Mouse (Mus musculus): ENCODE measurements at regions not wholly inside any gene's neighbourhood (a gene's known extent, or its start where the extent isn't known, plus 50 kb on each side); places are given as distances from the start of the nearest gene placed in this dataset.

DNA sequence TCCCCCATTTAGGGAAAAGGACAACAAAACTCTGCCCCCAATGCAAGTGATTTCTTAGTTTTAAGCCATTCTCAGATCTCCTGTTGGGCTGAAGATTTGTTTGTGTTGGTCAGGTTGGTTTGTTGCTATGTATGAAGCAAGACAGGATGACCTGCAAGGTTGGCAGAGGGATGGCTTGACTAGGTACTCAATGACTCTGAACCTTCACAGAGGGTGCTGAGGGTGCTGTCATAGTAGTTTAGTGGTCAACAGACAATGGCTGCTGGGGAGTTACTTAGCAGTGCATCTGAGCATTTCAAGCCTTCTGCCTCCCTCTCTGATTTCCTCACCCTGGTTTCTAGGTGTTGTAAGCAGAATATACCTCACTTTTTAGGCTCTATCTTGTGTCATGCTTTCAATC lies 114.7 kb upstream of the Jag1 start:
- DNase-seq, result no peak

DNA sequence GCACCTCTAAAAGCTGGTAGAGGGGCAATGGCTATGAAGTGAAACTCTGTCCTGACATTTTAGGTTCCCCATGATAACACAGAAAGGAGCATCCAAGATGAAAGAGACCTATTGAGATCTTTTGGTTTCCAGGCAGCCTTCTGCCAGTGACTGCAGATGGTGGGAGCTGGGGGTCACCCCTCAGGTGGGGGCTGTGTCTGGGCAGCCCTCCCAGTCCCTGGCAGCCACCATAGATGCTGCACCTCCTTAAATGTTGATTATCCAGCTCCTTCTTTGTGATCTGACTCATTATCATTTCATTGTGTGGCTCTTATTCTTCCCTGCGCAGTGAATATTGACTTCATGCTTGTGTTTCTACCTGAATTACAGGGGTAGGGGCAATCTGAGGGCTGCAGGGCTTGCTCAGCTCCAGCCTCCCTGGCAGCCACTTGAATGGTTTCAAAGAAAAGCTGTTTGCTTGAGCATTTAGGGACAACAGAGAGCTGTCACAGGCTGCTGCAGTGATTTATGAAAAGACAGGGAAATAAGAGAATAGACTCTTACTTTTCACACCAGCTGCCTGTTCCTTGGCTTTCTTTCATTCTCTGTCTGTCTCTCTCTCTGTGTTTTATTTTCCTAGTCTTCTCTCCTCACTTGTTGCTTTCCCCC lies 113.1 kb upstream of the Jag1 start:
- no peak for DNase-seq

DNA sequence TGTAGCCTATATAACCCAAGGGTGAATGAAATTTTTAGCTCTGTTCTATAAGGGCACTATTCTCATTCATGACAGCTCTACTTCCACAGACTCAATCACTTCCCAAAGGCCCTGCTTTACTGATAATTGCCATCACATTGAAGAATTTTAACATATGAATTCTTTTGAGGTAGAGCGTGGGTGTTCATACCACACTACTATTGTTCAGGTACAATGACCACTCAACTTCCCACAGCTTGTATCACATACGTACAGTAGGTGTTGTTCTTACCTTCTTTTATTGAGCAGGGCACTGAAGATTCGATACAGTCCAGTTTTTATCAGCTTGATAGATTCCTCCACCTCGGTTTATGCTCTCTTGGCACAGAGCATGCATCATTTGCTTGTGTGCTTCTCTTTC lies 111.1 kb upstream of the Jag1 start:
- no peak for DNase-seq

DNA sequence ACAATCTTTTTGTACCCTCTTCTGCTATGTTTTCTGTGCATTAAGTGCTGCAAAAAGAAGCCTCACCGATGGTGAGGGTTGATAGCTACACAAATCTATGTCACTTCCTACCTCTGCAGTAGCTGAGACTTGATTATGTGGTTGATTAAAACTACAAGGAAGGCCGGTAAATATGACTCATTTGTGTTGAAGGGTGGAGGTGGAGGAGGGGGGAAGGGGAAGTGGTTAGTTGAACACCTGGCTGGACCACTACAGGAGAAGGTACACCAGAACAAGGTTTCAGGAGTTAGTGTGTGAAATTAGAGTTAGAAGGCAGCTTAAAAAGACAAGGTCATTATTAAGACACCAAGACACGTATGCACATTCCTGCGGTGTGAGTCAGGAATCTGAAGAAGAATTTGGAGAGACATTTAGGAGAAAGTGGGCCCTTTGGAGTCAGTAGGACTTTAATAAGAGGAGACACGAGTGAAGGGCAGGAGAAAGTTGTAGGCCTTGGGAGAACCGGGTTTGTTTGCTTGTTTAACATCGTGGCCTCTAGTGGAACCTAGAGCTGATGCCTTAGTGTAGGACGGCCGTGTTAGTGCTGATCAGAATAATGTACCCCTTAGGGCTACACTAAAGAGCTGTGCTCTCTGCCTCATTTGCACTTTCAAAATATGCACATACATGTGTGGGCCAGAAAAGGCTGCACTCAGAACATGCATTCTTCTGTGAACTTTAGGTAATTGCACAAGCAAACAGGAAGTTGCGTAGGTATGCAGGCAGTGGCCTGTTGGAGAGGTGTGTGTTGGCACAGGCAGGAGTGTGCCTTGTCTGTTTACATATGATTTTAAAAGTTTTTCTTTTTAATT lies 108.5 kb upstream of the Jag1 start:
- no peak for DNase-seq

DNA sequence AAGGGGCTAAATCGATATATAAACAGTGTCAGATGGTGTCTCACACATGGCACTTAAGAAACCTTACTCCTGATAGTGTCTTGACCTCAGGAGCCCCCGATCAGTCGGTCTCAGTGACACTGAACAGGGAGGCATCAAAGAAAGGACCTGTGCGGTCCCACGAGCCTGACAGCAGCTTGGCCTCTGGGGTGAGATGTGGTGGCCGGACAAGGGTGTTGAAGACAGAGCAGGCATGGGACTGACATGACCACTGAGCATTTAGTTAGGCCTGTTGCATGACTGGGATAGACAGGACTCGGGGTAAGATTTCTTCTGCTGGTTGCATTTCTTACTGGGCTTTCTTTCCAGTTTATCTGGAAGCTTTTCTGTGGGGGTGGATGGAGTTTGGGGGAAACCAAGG lies 99.3 kb upstream of the Jag1 start:
- DNase-seq, result no peak

DNA sequence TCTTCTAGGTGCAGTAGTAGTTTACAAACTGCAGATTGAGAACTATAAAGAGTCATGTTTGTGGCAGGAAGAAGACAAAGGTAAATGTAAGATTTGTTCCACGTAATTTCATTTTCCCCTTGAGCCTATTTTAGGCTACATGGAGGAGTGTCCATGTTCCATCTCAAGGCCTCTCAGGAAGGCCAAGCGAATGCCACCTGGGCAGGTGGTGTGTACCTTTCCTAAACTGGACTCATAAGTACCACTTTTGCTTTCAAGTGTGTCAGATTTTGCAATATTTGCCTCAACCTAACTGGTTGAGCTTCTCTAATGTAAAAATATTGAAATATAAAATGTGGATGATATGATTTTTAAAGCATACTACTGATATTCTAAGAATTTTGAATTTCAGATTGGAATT lies 91.4 kb upstream of the Jag1 start:
- DNase-seq, result no peak

DNA sequence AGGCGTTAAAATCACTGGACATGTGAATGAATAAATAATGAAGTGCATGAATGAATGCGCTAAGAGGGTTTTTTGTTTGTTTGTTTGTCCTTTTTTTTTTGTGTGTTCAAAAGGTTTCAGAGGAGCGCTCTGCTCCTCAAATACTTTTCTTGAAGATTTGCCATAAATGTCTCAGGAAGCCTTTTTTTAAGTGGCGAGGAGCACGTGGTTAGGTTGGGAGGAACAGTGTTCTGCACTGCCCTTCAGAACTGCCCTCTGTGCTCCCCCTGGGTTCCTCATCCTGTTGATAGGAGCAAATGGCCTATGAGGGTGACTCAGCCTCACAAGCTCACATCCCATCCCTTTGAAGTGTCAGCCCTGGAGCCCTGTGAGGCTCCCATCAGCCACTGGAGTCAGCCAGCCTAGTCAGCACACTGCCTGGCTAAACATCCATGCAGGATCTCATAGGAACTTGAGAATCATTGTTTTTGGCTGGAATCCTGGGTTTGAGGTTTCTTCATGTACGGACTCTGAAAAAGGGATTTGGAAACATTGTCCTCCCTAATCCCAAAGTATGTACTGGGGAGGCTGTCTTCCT lies 87.9 kb upstream of the Jag1 start:
- no peak for DNase-seq

DNA sequence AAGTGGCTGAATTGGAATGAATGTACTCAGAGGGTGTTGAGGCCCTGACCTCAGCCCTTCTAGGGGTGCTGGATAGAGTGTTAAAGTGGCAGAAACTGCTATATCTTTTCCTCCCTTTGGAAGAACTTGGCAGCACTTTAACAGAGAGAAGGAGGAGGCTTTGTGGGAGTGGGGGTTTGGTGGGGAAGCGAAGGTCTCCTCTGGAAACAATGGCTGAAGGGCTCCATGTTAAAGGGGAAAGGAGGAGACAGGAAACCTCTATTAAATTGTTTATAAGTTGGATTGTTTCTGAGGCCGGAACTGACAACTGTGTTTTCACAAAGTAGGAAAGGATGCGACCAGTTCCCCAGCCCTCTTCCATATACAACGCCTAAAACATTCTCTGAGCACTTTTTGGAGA lies 83.7 kb upstream of the Jag1 start:
- no peak for DNase-seq

DNA sequence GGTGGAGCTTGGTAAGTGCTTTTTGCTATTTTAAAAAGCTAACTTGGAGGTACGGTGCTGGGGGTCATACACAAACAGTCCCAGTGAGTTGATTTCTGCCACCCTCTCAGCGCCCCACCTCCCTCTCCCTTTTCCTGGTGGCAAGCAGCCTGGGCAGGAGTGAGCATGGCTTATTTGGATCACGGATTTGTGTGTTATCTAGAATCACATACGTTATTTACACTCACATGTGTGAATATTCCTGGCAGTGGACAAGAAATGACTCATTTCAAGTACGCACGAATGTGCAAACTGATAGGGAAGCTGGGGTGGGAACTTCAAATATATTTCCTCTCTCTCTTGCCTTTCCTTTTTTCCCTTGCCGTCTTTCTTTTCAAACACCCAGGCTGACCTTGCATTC lies 75.7 kb upstream of the Jag1 start:
- DNase-seq, result no peak

DNA sequence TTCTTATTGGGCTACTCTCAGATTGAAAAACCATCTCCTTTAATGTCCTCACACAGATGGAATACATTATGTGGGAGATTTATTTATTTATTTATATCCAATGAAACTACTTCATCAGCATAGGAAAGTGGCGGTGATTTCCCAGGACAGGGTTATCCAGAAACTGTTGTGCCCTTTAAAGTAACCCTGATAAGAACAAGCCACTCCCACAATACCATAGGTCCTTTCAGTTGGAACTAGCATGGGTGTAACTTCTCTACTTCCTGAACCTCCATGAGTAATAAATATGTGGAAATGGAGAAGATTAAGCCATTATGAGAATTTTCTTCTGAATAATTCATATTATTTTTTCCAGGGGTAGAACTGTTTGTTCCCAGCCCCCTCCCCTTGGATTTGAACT lies 52.7 kb upstream of the Jag1 start:
- no peak for DNase-seq

DNA sequence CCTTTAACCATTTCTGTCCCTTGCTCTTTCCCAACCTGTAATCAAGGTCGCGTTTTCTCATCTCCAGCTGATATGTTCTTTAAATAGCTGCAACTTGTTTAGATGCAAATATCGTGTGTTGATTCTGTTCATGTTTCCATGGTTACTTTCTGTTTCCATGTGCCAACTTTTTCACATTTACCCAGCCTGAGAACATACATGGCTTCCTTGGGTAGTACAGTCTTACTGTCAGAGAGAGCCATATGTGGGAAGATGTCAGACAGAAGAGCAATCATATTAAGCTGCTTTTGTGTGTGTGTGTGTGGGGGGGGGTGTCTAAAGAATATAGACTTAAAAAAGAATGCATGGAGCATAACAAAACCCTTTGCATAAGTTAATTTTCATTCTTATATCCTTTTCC lies 52.2 kb upstream of the Jag1 start:
- DNase-seq, result no peak

Data from right cerebral cortex, adult 18-20 months (tissue).